Comparison of ENCODE assay signal across 11 mouse cellular contexts in the genomic region with DNA sequence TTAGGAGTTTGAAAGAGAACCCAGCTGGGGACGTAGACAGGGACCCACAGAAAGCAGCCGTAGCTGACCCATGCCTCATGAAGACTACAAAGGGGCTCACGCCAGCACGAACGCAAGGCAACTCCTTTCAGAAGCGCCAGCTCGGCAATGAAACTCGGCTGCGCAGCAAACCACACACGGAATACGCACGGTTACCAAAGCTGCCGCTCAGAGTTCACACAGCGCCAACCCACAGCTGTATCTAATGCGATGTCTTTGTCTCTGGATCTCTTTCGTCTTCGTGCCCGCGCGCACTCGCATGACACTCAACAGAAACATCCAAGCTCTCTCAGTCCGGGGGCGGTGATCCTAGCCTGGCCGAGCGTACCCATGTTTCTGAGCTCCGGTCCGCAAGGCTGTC. TPM values are rescaled to one million over a fixed set of nuclear protein-coding genes. Genes with fewer than 3 reads are reported as not detected.
DNase-seq lines count a peak whose midpoint lies in the region; ATAC-seq lines count a peak whose summit lies in the region.
"Had no signal": no experiment of that assay in that cellular context is flagged by ENCODE, and none has a peak within 500 bp of the region (broad histone marks: within the 10 kb centered on the region; RNA-seq: fewer than 3 reads in every experiment).

No protein-coding gene starts in this region.

- H3K27me3 ChIP-seq in limb, embryonic 13.5 days: peaks cover 100% of the 10 kb centered on the region

- H3K27ac ChIP-seq in limb, embryonic 13.5 days: no peak overlapping the region

- H3K4me2 ChIP-seq in limb, embryonic 13.5 days (replicated peaks): no peak overlapping the region; the same call in 1 of the 2 replicates

- WGBS in limb, embryonic 13.5 days: 1% methylated on average over 27 of the region's 27 CpGs

- intact Hi-C loops in left cerebral cortex, postnatal 36 days (cut with DNase I): loop anchor here (5.0 kb wide), 1 partner anchor 52 kb away; no protein-coding TSS in a partner anchor

- peak; percentile 53 for DNase-seq in embryo, embryonic 10 days (ENCODE audit: low spot score)
- no peak for DNase-seq in embryo, embryonic 10.5 days (ENCODE audit: low spot score)
- peak; percentile 35 for DNase-seq in thymus, postnatal 4 days
- DNase-seq in thymus, postnatal 14 days: no peak
- no peak for DNase-seq in left cerebral cortex, postnatal 36 days (ENCODE audit: low spot score in 2 of 2)
- DNase-seq: adrenal gland, postnatal 36 days; heart, postnatal 36 days had no signal

- peak overlapping the region; percentile 11; the same call in 1 of the 2 replicates for H3K4me3 ChIP-seq in limb, embryonic 13.5 days

- ATAC-seq in limb, embryonic 13.5 days (ENCODE audit: low FRiP score, low read depth): no peak
- no peak for ATAC-seq in erythroblast, adult 5-6 weeks (replicated peaks; ENCODE audit: low FRiP score, poor library complexity, severe bottlenecking)
- ATAC-seq in megakaryocyte progenitor cell, adult 5-6 weeks (replicated peaks; ENCODE audit: poor library complexity): no peak

- H3K36me3 ChIP-seq in limb, embryonic 13.5 days: no peaks in the 10 kb centered on the region

- no peak overlapping the region for H3K9ac ChIP-seq in limb, embryonic 13.5 days

- no peaks in the 10 kb centered on the region for H3K9me3 ChIP-seq in limb, embryonic 13.5 days

- H3K4me1 ChIP-seq in limb, embryonic 13.5 days: peaks cover 24% of the 10 kb centered on the region

RNA-seq across cellular contexts. Expression of a gene that starts 0.9 kb away (rescaled TPM):
- polyA plus RNA-seq in limb, embryonic 13.5 days (2015; fragmentation: Nextera tagmentation; extraction: Ambion mirVana): not detected in 2 replicates
- not detected in 2 replicates for total RNA-seq in erythroblast, adult 5-6 weeks (2015; ENCODE audit: low replicate concordance)
- total RNA-seq in erythroblast, adult 5-6 weeks (2017; ENCODE audit: low replicate concordance): not detected in 2 replicates
- total RNA-seq in megakaryocyte progenitor cell, adult 5-6 weeks (2015): 0.05 TPM in 1 of 2 replicates, not detected in the other
- 0.04 TPM in 1 of 2 replicates, not detected in the other for total RNA-seq in megakaryocyte progenitor cell, adult 5-6 weeks (2017)
- total RNA-seq in left cerebral cortex, postnatal 36 days (2021): 10 to 100 TPM; 95.4 to 97.9 TPM
- total RNA-seq: adrenal gland, postnatal 36 days; heart, postnatal 36 days; liver, adult 2 months had no signal
- polyA plus RNA-seq: liver, adult 2 months had no signal

RNA-seq across cellular contexts. Expression of a gene that starts 15.0 kb away (rescaled TPM):
- polyA plus RNA-seq in limb, embryonic 13.5 days (2015; fragmentation: Nextera tagmentation; extraction: Ambion mirVana): 12.4 and 14.1 TPM in 2 replicates
- total RNA-seq in erythroblast, adult 5-6 weeks (2015; ENCODE audit: low replicate concordance): 3.1 and 6.5 TPM in 2 replicates
- total RNA-seq in erythroblast, adult 5-6 weeks (2017; ENCODE audit: low replicate concordance): 4.0 and 7.4 TPM in 2 replicates
- 9.1 and 14.7 TPM in 2 replicates for total RNA-seq in megakaryocyte progenitor cell, adult 5-6 weeks (2015)
- total RNA-seq in megakaryocyte progenitor cell, adult 5-6 weeks (2017): 14.5 and 18.7 TPM in 2 replicates
- 10 to 100 TPM; 12.1 to 13.1 TPM for total RNA-seq in left cerebral cortex, postnatal 36 days (2021)

RNA-seq across cellular contexts. Expression of a gene that starts 55.5 kb away (rescaled TPM):
- 3.5 and 4.0 TPM in 2 replicates for polyA plus RNA-seq in limb, embryonic 13.5 days (2015; fragmentation: Nextera tagmentation; extraction: Ambion mirVana)
- not detected in 2 replicates for total RNA-seq in erythroblast, adult 5-6 weeks (2015; ENCODE audit: low replicate concordance)
- total RNA-seq in erythroblast, adult 5-6 weeks (2017; ENCODE audit: low replicate concordance): 0.14 TPM in 1 of 2 replicates, not detected in the other
- total RNA-seq in megakaryocyte progenitor cell, adult 5-6 weeks (2015): 0.17 and 0.30 TPM in 2 replicates
- total RNA-seq in megakaryocyte progenitor cell, adult 5-6 weeks (2017): 0.07 and 0.08 TPM in 2 replicates
- total RNA-seq in left cerebral cortex, postnatal 36 days (2021): 100 to 1,000 TPM; 125 to 129 TPM

Comparison
In these comparisons a context has a peak if more than half of its experiments do, and no peak if none do; other contexts are left out.
1. DNase-seq: peak in embryo, embryonic 10 days (single experiment) and thymus, postnatal 4 days (single experiment); none in embryo, embryonic 10.5 days (single experiment), thymus, postnatal 14 days (single experiment) and left cerebral cortex, postnatal 36 days (0 of 2).
2. RNA of a gene that starts 0.9 kb away (total RNA-seq): 95.4 to 97.9 TPM in left cerebral cortex, postnatal 36 days; 0.04 to 0.05 TPM in megakaryocyte progenitor cell, adult 5-6 weeks and not detected in erythroblast, adult 5-6 weeks; every median in the first group is over 10 times any median in the second.
3. RNA of a gene that starts 55.5 kb away (total RNA-seq): 125 to 129 TPM in left cerebral cortex, postnatal 36 days; 0.07 to 0.30 TPM in megakaryocyte progenitor cell, adult 5-6 weeks and 0.14 TPM in erythroblast, adult 5-6 weeks; every median in the first group is over 10 times any median in the second.